Mouse (Mus musculus): ENCODE measurements at regions not wholly inside any gene's neighbourhood (a gene's known extent, or its start where the extent isn't known, plus 50 kb on each side); places are given as distances from the start of the nearest gene placed in this dataset.

DNA sequence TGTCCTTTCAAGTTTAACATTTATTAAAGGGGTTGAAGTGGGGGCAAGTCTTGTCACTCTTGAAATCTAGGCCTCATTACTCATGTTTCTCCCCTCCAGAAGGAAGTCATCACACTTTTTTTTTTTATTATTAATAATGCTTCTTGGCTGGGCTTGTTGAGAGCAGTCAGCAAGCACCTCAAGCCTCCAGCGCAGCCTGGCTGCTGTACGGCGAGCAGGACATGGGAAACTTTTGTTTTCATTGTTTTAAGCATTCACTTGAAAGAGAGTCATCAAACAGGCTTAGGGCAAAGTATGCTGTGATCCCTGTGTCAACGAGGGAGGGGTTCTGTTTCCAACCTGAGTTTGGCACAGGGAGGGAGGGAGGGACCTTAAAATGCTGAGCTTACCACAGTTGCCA, 178.7 kb downstream of the Gm12728 start:
- TF ChIP-seq POLR2A (IDR thresholded peaks at IDR 0.05; ENCODE audit: insufficient read depth, low read depth, low read length) (no peak), EP300 (IDR thresholded peaks at IDR 0.05; ENCODE audit: insufficient read depth, low read depth, low read length) (no peak)
